Mouse (Mus musculus) cortical plate, adult 2 months (tissue): ENCODE data around the gene Plekhh2.

ENCODE experiments used
- CTCF ChIP-seq: fragments of 200-500 bp; IDR thresholded peaks from 2 replicates; pipeline ENCODE4 v1.5.1; 2011; ENCODE audit warnings: mild to moderate bottlenecking, control low read depth, low read length; ENCODE audit not compliant: insufficient read depth; ENCODE audit errors: extremely low read depth
- POLR2A ChIP-seq: fragments of 200-500 bp; IDR thresholded peaks from 2 replicates; pipeline ENCODE4 v1.6.1; 2011; ENCODE audit warnings: mild to moderate bottlenecking, low read length, control low read depth; ENCODE audit not compliant: insufficient read depth; ENCODE audit errors: extremely low read depth

GRCm38 (mm10) chr17:84565762-84566161 is 54.1 kb downstream of the Plekhh2 start:
- TF ChIP-seq POLR2A (no peak), CTCF (no peak)
